Mouse (Mus musculus): Measurements from ENCODE around the gene Atp5h. TPM values are rescaled to one million over a fixed set of nuclear protein-coding genes. Genes with fewer than 3 reads are reported as not detected.

The Atp5h gene
- total RNA-seq, 2 experiments from 2014 or later: 453 to 457 TPM

- DNase-seq (ENCODE audit: low spot score in 2 of 2): no peak
Measured at GRCm38 (mm10) chr11:115439906-115440595, 20.3 kb upstream of the Atp5h start, which contains the start of gene Trim80. Gene Trim80 (plus strand): TSS chr11:115440545.

GRCm38 (mm10) chr11:115439326-115439725 lies 19.6 kb upstream of the Atp5h start:
- DNase-seq (ENCODE audit: low spot score in 2 of 2): no peak

- DNase-seq (ENCODE audit: low spot score in 2 of 2): no peak
Measured at GRCm38 (mm10) chr11:115437571-115438122, 17.9 kb upstream of the Atp5h start.

GRCm38 (mm10) chr11:115435596-115436337 lies 16.0 kb upstream of the Atp5h start:
- no peak for DNase-seq (ENCODE audit: low spot score in 2 of 2)

- no peak for DNase-seq (ENCODE audit: low spot score in 2 of 2)
Measured at GRCm38 (mm10) chr11:115433342-115433741, 13.6 kb upstream of the Atp5h start.

GRCm38 (mm10) chr11:115432814-115433213 lies 13.1 kb upstream of the Atp5h start:
- DNase-seq (ENCODE audit: low spot score in 2 of 2): no peak

GRCm38 (mm10) chr11:115430561-115430960 lies 10.8 kb upstream of the Atp5h start:
- no peak for DNase-seq (ENCODE audit: low spot score in 2 of 2)

- DNase-seq (ENCODE audit: low spot score in 2 of 2): peak; percentile 34 to 59
Measured at GRCm38 (mm10) chr11:115429307-115429706, 9.5 kb upstream of the Atp5h start.

- peak; percentile 73 to 75 for DNase-seq (ENCODE audit: low spot score in 2 of 2)
Measured at GRCm38 (mm10) chr11:115427482-115428331, 7.9 kb upstream of the Atp5h start.

GRCm38 (mm10) chr11:115425671-115426070 lies 5.9 kb upstream of the Atp5h start:
- DNase-seq (ENCODE audit: low spot score in 2 of 2): no peak

- no peak for DNase-seq (ENCODE audit: low spot score in 2 of 2)
Measured at GRCm38 (mm10) chr11:115424666-115425065, 4.9 kb upstream of the Atp5h start.

GRCm38 (mm10) chr11:115423091-115423490 lies 3.3 kb upstream of the Atp5h start:
- no peak for DNase-seq (ENCODE audit: low spot score in 2 of 2)

GRCm38 (mm10) chr11:115421972-115422371 lies 2.2 kb upstream of the Atp5h start:
- DNase-seq (ENCODE audit: low spot score in 2 of 2): no peak

GRCm38 (mm10) chr11:115421328-115421727 lies 1.6 kb upstream of the Atp5h start:
- DNase-seq (ENCODE audit: low spot score in 2 of 2): peak in 1 of 2 experiments; percentile 33

- peak; percentile 51 to 65 for DNase-seq (ENCODE audit: low spot score in 2 of 2)
Measured at GRCm38 (mm10) chr11:115420336-115421190, 801 bp upstream of the Atp5h start.

GRCm38 (mm10) chr11:115409556-115409955 lies 10.2 kb downstream of the Atp5h start:
- DNase-seq (ENCODE audit: low spot score in 2 of 2): no peak

GRCm38 (mm10) chr11:115408266-115408920 lies 11.4 kb downstream of the Atp5h start:
- no peak for DNase-seq (ENCODE audit: low spot score in 2 of 2)

- no peak for DNase-seq (ENCODE audit: low spot score in 2 of 2)
Measured at GRCm38 (mm10) chr11:115406858-115407401, 12.8 kb downstream of the Atp5h start.

GRCm38 (mm10) chr11:115405723-115406122 lies 14.0 kb downstream of the Atp5h start:
- no peak for DNase-seq (ENCODE audit: low spot score in 2 of 2)
